ENCODE assay signal across 22 mouse cellular contexts in genomic region chr1:170277016-170277415, GRCm38 (mm10). TPM values are rescaled to one million over a fixed set of nuclear protein-coding genes. Genes with fewer than 3 reads are reported as not detected.
DNase-seq lines count a peak whose midpoint lies in the region; ATAC-seq and TF ChIP-seq lines count a peak whose summit lies in the region.
"Had no signal": no experiment of that assay in that cellular context is flagged by ENCODE, and none has a peak within 500 bp of the region (broad histone marks: within the 10 kb centered on the region; RNA-seq: fewer than 3 reads in every experiment).

Gene Sh2d1b1 (plus strand): TSS chr1:170277320.

- intact Hi-C loops in heart, postnatal 36 days (cut with DNase I): no loop called here

- no peaks in the 10 kb centered on the region for H3K27me3 ChIP-seq in liver, embryonic 16.5 days (ENCODE audit: control insufficient read depth, insufficient read depth, low read depth, low read length)
- H3K27me3 ChIP-seq in liver, embryonic 11.5 days (replicated peaks; ENCODE audit: control insufficient read depth, insufficient read depth, low read length): no peaks in the 10 kb centered on the region
- H3K27me3 ChIP-seq in CH12.LX (replicated peaks): no peaks in the 10 kb centered on the region
- H3K27me3 ChIP-seq in small intestine, adult 2 months (ENCODE audit: control insufficient read depth, insufficient read depth, low read length): no peaks in the 10 kb centered on the region
- H3K27me3 ChIP-seq in hindbrain, embryonic 16.5 days (replicated peaks; ENCODE audit: control insufficient read depth, insufficient read depth, low read length): no peaks in the 10 kb centered on the region
- H3K27me3 ChIP-seq: embryonic facial prominence, embryonic 13.5 days; heart, embryonic 15.5 days; liver, embryonic 15.5 days; midbrain, embryonic 12.5 days; neural tube, embryonic 13.5 days had no signal

- TF ChIP-seq CTCF in CH12.LX (conservative IDR thresholded peaks at IDR 0.05 in 1 of 2, IDR thresholded peaks at IDR 0.05 in 1 of 2; ENCODE audit: low read depth in 2 of 2, low read length in 2 of 2): no peak
- TF ChIP-seq CTCF in small intestine, adult 2 months (IDR thresholded peaks at IDR 0.05; ENCODE audit: extremely low read depth, insufficient read length, insufficient replicate concordance, low read depth, low read length): no peak

- no peak within 1 kb of the TSS for H3K9ac ChIP-seq in liver, embryonic 16.5 days (ENCODE audit: low read depth, low read length)
- H3K9ac ChIP-seq in liver, embryonic 11.5 days (ENCODE audit: low read depth, low read length): no peak within 1 kb of the TSS
- peak within 1 kb of the TSS; percentile 13; the same call in 1 of the 2 replicates for H3K9ac ChIP-seq in CH12.LX (ENCODE audit: insufficient read depth, low read depth)
- H3K9ac ChIP-seq in hindbrain, embryonic 16.5 days (ENCODE audit: low read depth, low read length): no peak within 1 kb of the TSS
- H3K9ac ChIP-seq: embryonic facial prominence, embryonic 13.5 days; heart, embryonic 15.5 days; liver, embryonic 15.5 days; midbrain, embryonic 12.5 days; neural tube, embryonic 13.5 days had no signal

- H3K4me1 ChIP-seq in liver, embryonic 16.5 days (ENCODE audit: control insufficient read depth, low read depth, low read length): no peaks in the 10 kb centered on the region
- H3K4me1 ChIP-seq in liver, embryonic 11.5 days (replicated peaks; ENCODE audit: control insufficient read depth, insufficient read depth, low read length): no peaks in the 10 kb centered on the region
- peaks cover 10 to 36% of the 10 kb centered on the region in 2 experiments for H3K4me1 ChIP-seq in CH12.LX (ENCODE audit: control insufficient read depth in 1 of 2, insufficient read depth in 2 of 2)
- no peaks in the 10 kb centered on the region for H3K4me1 ChIP-seq in small intestine, adult 2 months (ENCODE audit: control insufficient read depth, insufficient read depth, insufficient read length, low read length)
- H3K4me1 ChIP-seq in hindbrain, embryonic 16.5 days (ENCODE audit: control insufficient read depth, insufficient read depth, low read depth, low read length): no peaks in the 10 kb centered on the region
- H3K4me1 ChIP-seq: embryonic facial prominence, embryonic 13.5 days; heart, embryonic 15.5 days; hindbrain, embryonic 10.5 days; liver, embryonic 15.5 days; midbrain, embryonic 12.5 days; neural tube, embryonic 13.5 days had no signal

- H3K4me2 ChIP-seq in liver, embryonic 16.5 days (ENCODE audit: low read depth, low read length): no peak within 1 kb of the TSS
- no peak within 1 kb of the TSS for H3K4me2 ChIP-seq in liver, embryonic 11.5 days
- H3K4me2 ChIP-seq in CH12.LX (ENCODE audit: insufficient read depth, low read depth, poor library complexity, severe bottlenecking): peak within 1 kb of the TSS; percentile 64
- no peak within 1 kb of the TSS for H3K4me2 ChIP-seq in hindbrain, embryonic 16.5 days (ENCODE audit: low read length)
- H3K4me2 ChIP-seq: embryonic facial prominence, embryonic 13.5 days; heart, embryonic 15.5 days; liver, embryonic 15.5 days; midbrain, embryonic 12.5 days; neural tube, embryonic 13.5 days had no signal

- H3K9me3 ChIP-seq in liver, embryonic 16.5 days (replicated peaks; ENCODE audit: control insufficient read depth, low read length): no peaks in the 10 kb centered on the region
- no peaks in the 10 kb centered on the region for H3K9me3 ChIP-seq in liver, embryonic 11.5 days (ENCODE audit: control insufficient read depth, low read length)
- H3K9me3 ChIP-seq in CH12.LX (replicated peaks; ENCODE audit: low read length): peaks cover 4% of the 10 kb centered on the region
- no peaks in the 10 kb centered on the region for H3K9me3 ChIP-seq in hindbrain, embryonic 16.5 days (ENCODE audit: control insufficient read depth, low read length)
- H3K9me3 ChIP-seq: embryonic facial prominence, embryonic 13.5 days; heart, embryonic 15.5 days; liver, embryonic 15.5 days; midbrain, embryonic 12.5 days; neural tube, embryonic 13.5 days had no signal

- WGBS in liver, embryonic 16.5 days (ENCODE audit: insufficient replicate concordance): 47% methylated on average over 2 of the region's 3 CpGs
- 55% methylated on average over 2 of the region's 3 CpGs for WGBS in liver, embryonic 11.5 days
- WGBS in macrophage (ENCODE audit: missing documents): 17% methylated on average over 1 of the region's 3 CpGs
- WGBS in small intestine, adult 2 months: 60% methylated on average over 3 of the region's 3 CpGs
- WGBS in hindbrain, embryonic 16.5 days: 93% methylated on average over 2 of the region's 3 CpGs

- no peak within 1 kb of the TSS for H3K27ac ChIP-seq in liver, embryonic 16.5 days (ENCODE audit: low read length)
- no peak within 1 kb of the TSS for H3K27ac ChIP-seq in liver, embryonic 11.5 days (ENCODE audit: low read depth, low read length)
- H3K27ac ChIP-seq in CH12.LX (ENCODE audit: insufficient read depth, low read depth) (peak within 1 kb of the TSS; percentile 15; the same call in 1 of the 2 replicates), macrophage (peak within 1 kb of the TSS; percentile 22; the same call in 1 of the 2 replicates)
- H3K27ac ChIP-seq in small intestine, adult 2 months (ENCODE audit: insufficient read depth, low read depth, low read length): no peak within 1 kb of the TSS
- H3K27ac ChIP-seq in hindbrain, embryonic 16.5 days (ENCODE audit: low read depth, low read length): no peak within 1 kb of the TSS
- H3K27ac ChIP-seq: embryonic facial prominence, embryonic 13.5 days; heart, embryonic 15.5 days; hindbrain, embryonic 10.5 days; liver, embryonic 15.5 days; midbrain, embryonic 12.5 days; neural tube, embryonic 13.5 days had no signal

- no peak for TF ChIP-seq RAD21 in CH12.LX (IDR thresholded peaks at IDR 0.05; ENCODE audit: low read depth, low read length)

- TF ChIP-seq POLR2A in CH12.LX (IDR thresholded peaks at IDR 0.05; ENCODE audit: low read depth, low read length): no peak
- TF ChIP-seq POLR2A in small intestine, adult 2 months (IDR thresholded peaks at IDR 0.05; ENCODE audit: low read depth, low read length): no peak

- in situ Hi-C loops in CH12.LX (cut with MboI; ENCODE audit: low pct_ligation_motif_present, low pct_unique_long_range_greater_than_20kb, low sequenced_read_pairs): no loop called here

- dilution Hi-C loops in CH12.LX (cut with MboI; ENCODE audit: extremely low pct_ligation_motif_present, extremely low pct_unique_long_range_greater_than_20kb, low sequenced_read_pairs): no loop called here

- no peak within 1 kb of the TSS for H3K4me3 ChIP-seq in liver, embryonic 16.5 days (ENCODE audit: low read depth, low read length)
- H3K4me3 ChIP-seq in liver, embryonic 11.5 days (ENCODE audit: low read depth, low read length): no peak within 1 kb of the TSS
- H3K4me3 ChIP-seq in CH12.LX (replicated peaks in 1 of 3; ENCODE audit: low read depth in 2 of 3, low read length in 2 of 3, poor library complexity in 1 of 3) (peak within 1 kb of the TSS; percentile 18 to 52 (median 50)), macrophage (ENCODE audit: inconsistent target) (no peak within 1 kb of the TSS)
- H3K4me3 ChIP-seq in small intestine, adult 2 months (ENCODE audit: low read depth, low read length): peak within 1 kb of the TSS; percentile 42
- no peak within 1 kb of the TSS for H3K4me3 ChIP-seq in hindbrain, embryonic 16.5 days (ENCODE audit: low read length)
- H3K4me3 ChIP-seq: embryonic facial prominence, embryonic 13.5 days; heart, embryonic 15.5 days; hindbrain, embryonic 10.5 days; liver, embryonic 15.5 days; midbrain, embryonic 12.5 days; neural tube, embryonic 13.5 days had no signal

- 0 out of 2 replicates have a peak, but pooled peaks have one; percentile 32 for ATAC-seq in liver, embryonic 16.5 days (ENCODE audit: low read depth)
- ATAC-seq in liver, embryonic 11.5 days (replicated peaks; ENCODE audit: low FRiP score): no peak
- ATAC-seq in hindbrain, embryonic 16.5 days: no peak
- ATAC-seq: forebrain, embryonic 14.5 days had no signal

- H3K79me2 ChIP-seq in CH12.LX (replicated peaks; ENCODE audit: control insufficient read depth, extremely low read depth, insufficient read depth, poor library complexity, severe bottlenecking) (no peaks in the 10 kb centered on the region), macrophage (ENCODE audit: inconsistent target) (peaks cover 9% of the 10 kb centered on the region)

- DNase-seq in liver, embryonic 11.5 days (ENCODE audit: low spot score): no peak
- peak; percentile 82 for DNase-seq in CH12.LX (ENCODE audit: extremely low read depth)
- DNase-seq in heart, postnatal 36 days: no peak
- DNase-seq: adrenal gland, adult 2 months; B cell, adult 2 months; cerebellum, adult 9-10 months; gastrocnemius, postnatal 14 days; kidney, adult 18-20 months; layer of hippocampus, postnatal 36 days; thymus, postnatal 14 days had no signal

- TF ChIP-seq EP300 in CH12.LX (IDR thresholded peaks at IDR 0.05; ENCODE audit: low read length): peak; percentile 72

- H3K36me3 ChIP-seq in liver, embryonic 16.5 days (ENCODE audit: control insufficient read depth, insufficient read depth): no peaks in the 10 kb centered on the region
- H3K36me3 ChIP-seq in liver, embryonic 11.5 days (ENCODE audit: control insufficient read depth, insufficient read depth, low read length): no peaks in the 10 kb centered on the region
- H3K36me3 ChIP-seq in CH12.LX (replicated peaks in 1 of 2; ENCODE audit: control insufficient read depth in 1 of 2, insufficient read depth in 1 of 2, low read length in 1 of 2) (peaks cover 0 to 9% of the 10 kb centered on the region in 2 experiments), macrophage (ENCODE audit: inconsistent target) (no peaks in the 10 kb centered on the region)
- no peaks in the 10 kb centered on the region for H3K36me3 ChIP-seq in small intestine, adult 2 months (ENCODE audit: control insufficient read depth, insufficient read depth, low read length)
- H3K36me3 ChIP-seq in hindbrain, embryonic 16.5 days (ENCODE audit: control insufficient read depth, insufficient read depth, low read length): no peaks in the 10 kb centered on the region
- H3K36me3 ChIP-seq: embryonic facial prominence, embryonic 13.5 days; heart, embryonic 15.5 days; hindbrain, embryonic 10.5 days; liver, embryonic 15.5 days; midbrain, embryonic 12.5 days; neural tube, embryonic 13.5 days had no signal

RNA-seq across cellular contexts. Expression of gene Sh2d1b1, which starts in this region (rescaled TPM):
- 0.25 and 0.42 TPM in 2 replicates for polyA plus RNA-seq in liver, embryonic 16.5 days (2015; fragmentation: Nextera tagmentation; extraction: Ambion mirVana)
- 0.12 TPM in 1 of 2 replicates, not detected in the other for polyA plus RNA-seq in liver, embryonic 11.5 days (2014; fragmentation: Nextera tagmentation; extraction: Ambion mirVana)
- total RNA-seq in CH12.LX (2012; rRNA removed) (1.9 and 2.6 TPM in 2 replicates), CH12.LX (2014; rRNA removed) (9.7 and 11.5 TPM in 2 replicates)
- polyA plus RNA-seq in CH12.LX (2012; ENCODE audit: insufficient read length, low read depth) (13.7 and 13.9 TPM in 2 replicates), macrophage (2018) (0.91 to 2.3 TPM (median 1.9 TPM) in 3 replicates)
- total RNA-seq in macrophage (2018; cell fraction: chromatin; rRNA removed): 1 to 10 TPM in 7 of 26 experiments, under 1 TPM in 9, not detected in 10; 0.25 to 3.3 (median 0.90) TPM
- 1 to 10 TPM in 23 of 26 experiments, under 1 TPM in 3; 0.53 to 3.6 (median 2.1) TPM for total RNA-seq in macrophage (2018; cell fraction: cytosol; rRNA removed)
- 1 to 10 TPM in 12 of 26 experiments, under 1 TPM in 13, not detected in 1; 0.29 to 4.1 (median 0.97) TPM for total RNA-seq in macrophage (2018; cell fraction: nucleus; rRNA removed)
- polyA plus RNA-seq in small intestine, adult 2 months (2012; rRNA removed): 0.28 and 0.60 TPM in 2 replicates
- 0.06 TPM in 1 of 2 replicates, not detected in the other for polyA plus RNA-seq in hindbrain, embryonic 16.5 days (2015; fragmentation: Nextera tagmentation; extraction: Ambion mirVana)
- total RNA-seq in heart, postnatal 36 days (2021): under 1 TPM in 1 of 2 experiments, not detected in 1; 0.11 TPM
- total RNA-seq: gastrocnemius, postnatal 14 days; layer of hippocampus, postnatal 36 days; left cerebral cortex, postnatal 25 days had no signal
- polyA plus RNA-seq: embryonic facial prominence, embryonic 13.5 days; hindbrain, embryonic 10.5 days; midbrain, embryonic 12.5 days; neural tube, embryonic 13.5 days had no signal

Comparison
In these comparisons a context has a peak if more than half of its experiments do, and no peak if none do; other contexts are left out.
1. Peak in ATAC-seq in liver, embryonic 16.5 days; RNA of the gene not detected or under 1 TPM.
2. H3K27ac ChIP-seq: peak in CH12.LX (single experiment) and macrophage (single experiment); none in liver, embryonic 16.5 days (single experiment), liver, embryonic 11.5 days (single experiment), small intestine, adult 2 months (single experiment) and hindbrain, embryonic 16.5 days (single experiment).
3. H3K4me3 ChIP-seq: peak in CH12.LX (3 of 3) and small intestine, adult 2 months (single experiment); none in liver, embryonic 16.5 days (single experiment), liver, embryonic 11.5 days (single experiment), macrophage (single experiment) and hindbrain, embryonic 16.5 days (single experiment).